Mouse (Mus musculus): ENCODE results near the gene 4833439L19Rik. TPM values are rescaled to one million over a fixed set of nuclear protein-coding genes. Genes with fewer than 3 reads are reported as not detected.

The 4833439L19Rik gene
- polyA plus RNA-seq, 1 experiment from 2014 or later: 198 TPM

GRCm38 (mm10) chr13:54596870-54597269 lies 31.6 kb upstream of the 4833439L19Rik start:
- 76% methylated on average over 5 of the region's 5 CpGs for WGBS
- peaks cover 7% of the 10 kb centered on the region; the same call in 1 of the 2 replicates for H3K4me1 ChIP-seq
- no peaks in the 10 kb centered on the region for H3K27me3 ChIP-seq (ENCODE audit: low read depth, poor library complexity, severe bottlenecking)
- no peak overlapping the region for H3K27ac ChIP-seq
- H3K4me3 ChIP-seq: no peak overlapping the region
- peaks cover 33% of the 10 kb centered on the region for H3K36me3 ChIP-seq
- H3K9me3 ChIP-seq (replicated peaks): no peaks in the 10 kb centered on the region
- no peak for DNase-seq (ENCODE audit: low spot score)

GRCm38 (mm10) chr13:54596107-54596690 lies 31.0 kb upstream of the 4833439L19Rik start:
- no peaks in the 10 kb centered on the region for H3K27me3 ChIP-seq (ENCODE audit: low read depth, poor library complexity, severe bottlenecking)
- DNase-seq (ENCODE audit: low spot score): no peak
- H3K27ac ChIP-seq: no peak overlapping the region
- H3K4me1 ChIP-seq: peaks cover 14% of the 10 kb centered on the region
- peaks cover 35% of the 10 kb centered on the region for H3K36me3 ChIP-seq
- no peaks in the 10 kb centered on the region for H3K9me3 ChIP-seq (replicated peaks)
- 85% methylated on average over 8 of the region's 8 CpGs for WGBS
- no peak overlapping the region for H3K4me3 ChIP-seq

DNA sequence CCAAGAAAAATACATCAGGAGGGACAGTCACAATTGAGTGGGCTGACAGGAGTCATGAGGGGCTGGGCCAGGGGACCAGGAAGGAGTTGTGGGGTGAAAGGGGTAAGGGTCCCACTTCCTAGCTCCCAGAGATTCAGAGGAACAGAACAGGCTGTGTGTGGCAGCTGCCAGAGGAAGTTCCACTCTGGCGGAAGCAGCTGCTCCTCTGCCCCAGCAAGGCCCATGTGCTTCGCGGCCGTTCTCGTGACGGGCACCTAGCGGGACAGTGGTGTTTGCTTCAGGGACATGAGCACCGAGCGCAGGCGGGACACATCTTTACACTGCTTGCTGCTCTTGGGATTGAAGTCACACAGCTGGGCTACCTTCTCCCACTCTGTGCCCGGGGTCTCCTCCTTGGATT lies 28.4 kb upstream of the 4833439L19Rik start:
- no peak overlapping the region for H3K27ac ChIP-seq
- WGBS: 93% methylated on average over 11 of the region's 11 CpGs
- H3K9me3 ChIP-seq (replicated peaks): no peaks in the 10 kb centered on the region
- peaks cover 26% of the 10 kb centered on the region for H3K36me3 ChIP-seq
- no peaks in the 10 kb centered on the region for H3K27me3 ChIP-seq (ENCODE audit: low read depth, poor library complexity, severe bottlenecking)
- DNase-seq (ENCODE audit: low spot score): no peak
- H3K4me1 ChIP-seq: peaks cover 18% of the 10 kb centered on the region
- H3K4me3 ChIP-seq: no peak overlapping the region

GRCm38 (mm10) chr13:54591776-54592356 lies 26.6 kb upstream of the 4833439L19Rik start:
- H3K4me3 ChIP-seq: peak overlapping the region; percentile 79; the same call in 1 of the 2 replicates

DNA sequence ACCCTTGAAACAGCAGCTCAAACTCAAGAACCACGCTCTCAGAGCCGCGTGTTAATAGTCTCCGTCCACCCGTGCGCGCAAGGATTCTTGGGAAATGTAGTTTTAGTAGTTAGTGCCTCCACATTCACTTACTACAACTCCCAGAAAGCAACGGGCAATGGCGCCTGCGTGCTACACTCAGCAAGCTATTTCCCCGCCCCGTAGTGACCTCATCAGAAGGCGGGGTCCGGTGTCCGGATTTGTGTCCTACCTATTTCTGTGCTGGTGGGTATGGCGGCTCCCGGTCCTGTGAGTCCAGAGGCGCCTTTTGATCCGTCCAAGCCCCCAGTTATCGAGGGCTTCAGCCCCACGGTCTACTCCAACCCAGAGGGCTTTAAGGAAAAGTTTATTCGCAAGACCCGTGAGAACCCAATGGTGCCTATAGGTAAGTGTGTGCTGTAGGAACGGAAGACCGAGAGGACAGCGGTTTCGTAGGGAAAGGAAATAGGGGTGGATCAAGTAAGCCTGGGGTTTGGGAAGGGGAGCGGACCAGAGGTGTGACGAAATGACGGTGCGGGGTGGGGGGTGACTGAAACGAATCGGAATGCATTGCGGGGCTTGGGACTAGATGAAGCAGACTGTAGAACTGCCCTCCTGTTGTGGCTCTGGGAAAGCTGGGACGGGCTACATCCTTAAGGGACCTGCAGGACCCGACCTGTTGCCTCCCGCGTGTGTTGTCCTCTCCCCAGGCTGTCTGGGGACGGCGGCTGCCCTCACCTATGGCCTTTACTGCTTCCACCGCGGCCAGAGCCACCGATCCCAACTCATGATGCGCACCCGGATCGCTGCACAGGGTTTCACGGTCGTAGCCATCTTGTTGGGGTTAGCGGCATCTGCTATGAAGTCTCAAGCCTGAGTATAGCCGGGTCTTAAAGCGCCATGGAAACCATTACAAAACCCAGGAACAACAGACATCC lies 25.0 kb upstream of the 4833439L19Rik start, which contains the start of the genes Nop16 and Higd2a:
TSS of gene Nop16 (minus strand) at position 95 of the 956 bp plus-strand sequence.
TSS of gene Higd2a (plus strand) at position 212 of the 956 bp plus-strand sequence.
- H3K36me3 ChIP-seq: peaks cover 47% of the 10 kb centered on the region
- peak within 1 kb of the TSS; percentile 79 for H3K4me3 ChIP-seq
- under 1% methylated on average over 51 of the region's 51 CpGs for WGBS
- H3K27me3 ChIP-seq (ENCODE audit: low read depth, poor library complexity, severe bottlenecking): no peaks in the 10 kb centered on the region
- DNase-seq (ENCODE audit: low spot score): peak; percentile 93
- no peaks in the 10 kb centered on the region for H3K9me3 ChIP-seq (replicated peaks)
- H3K4me1 ChIP-seq: peaks cover 11% of the 10 kb centered on the region
- H3K27ac ChIP-seq: peak within 1 kb of the TSS; percentile 85

More at GRCm38 (mm10) chr13:54591776-54592356, 26.6 kb upstream of the 4833439L19Rik start:
- H3K27ac ChIP-seq: no peak overlapping the region
- peaks cover 35% of the 10 kb centered on the region for H3K36me3 ChIP-seq
- H3K27me3 ChIP-seq (ENCODE audit: low read depth, poor library complexity, severe bottlenecking): no peaks in the 10 kb centered on the region
- H3K4me1 ChIP-seq: peaks cover 18% of the 10 kb centered on the region
- DNase-seq (ENCODE audit: low spot score): no peak
- 95% methylated on average over 8 of the region's 8 CpGs for WGBS
- no peaks in the 10 kb centered on the region for H3K9me3 ChIP-seq (replicated peaks)

DNA sequence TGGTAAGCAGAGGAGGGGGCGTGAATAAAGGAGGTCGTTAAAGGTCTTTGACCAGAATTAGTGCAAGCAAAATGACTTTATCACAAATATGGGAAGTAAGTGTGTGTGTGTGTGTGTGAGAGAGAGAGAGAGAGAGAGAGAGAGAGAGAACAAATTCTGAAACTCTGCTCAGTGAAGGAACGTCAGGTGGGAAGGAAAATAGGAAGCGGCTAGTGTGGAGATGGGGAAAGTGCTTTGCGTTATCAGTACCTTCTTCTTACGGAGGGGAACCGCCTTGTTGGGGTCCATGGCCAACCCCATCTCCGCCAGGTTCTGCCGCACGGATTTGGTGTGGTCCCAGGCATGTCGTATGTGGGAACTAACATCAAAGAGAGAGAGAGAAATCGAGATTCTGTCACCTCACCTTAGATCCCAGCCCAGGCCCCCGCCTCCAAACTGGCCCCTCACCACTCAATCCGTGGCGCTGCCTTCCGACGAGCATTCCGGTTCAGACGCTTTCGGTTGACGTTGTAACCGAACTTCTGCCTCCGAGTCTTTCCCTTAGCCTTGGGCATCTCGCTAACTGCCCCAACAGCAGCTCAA lies 24.3 kb upstream of the 4833439L19Rik start:
- peak overlapping the region; percentile 84 for H3K27ac ChIP-seq
- 2% methylated on average over 24 of the region's 24 CpGs for WGBS
- peaks cover 11% of the 10 kb centered on the region for H3K4me1 ChIP-seq
- no peak for DNase-seq (ENCODE audit: low spot score)
- H3K9me3 ChIP-seq (replicated peaks): no peaks in the 10 kb centered on the region
- peaks cover 54% of the 10 kb centered on the region for H3K36me3 ChIP-seq
- H3K27me3 ChIP-seq (ENCODE audit: low read depth, poor library complexity, severe bottlenecking): no peaks in the 10 kb centered on the region
- H3K4me3 ChIP-seq: peak overlapping the region; percentile 79

- H3K9me3 ChIP-seq (replicated peaks): no peaks in the 10 kb centered on the region
- 88% methylated on average over 11 of the region's 11 CpGs for WGBS
- H3K36me3 ChIP-seq: peaks cover 77% of the 10 kb centered on the region
These were observed 20.6 kb upstream of the 4833439L19Rik start for GRCm38 (mm10) chr13:54585831-54586230.

GRCm38 (mm10) chr13:54582860-54583259 lies 17.6 kb upstream of the 4833439L19Rik start:
- WGBS: 94% methylated on average over 5 of the region's 5 CpGs
- Histone ChIP-seq H3K9me3 (replicated peaks) (no peaks in the 10 kb centered on the region), H3K36me3 (peaks cover 100% of the 10 kb centered on the region), H3K4me1 (no peaks in the 10 kb centered on the region; the same call in 1 of the 2 replicates), H3K4me3 (no peak overlapping the region), H3K27me3 (ENCODE audit: low read depth, poor library complexity, severe bottlenecking) (no peaks in the 10 kb centered on the region), H3K27ac (no peak overlapping the region)
- DNase-seq (ENCODE audit: low spot score): no peak

More at GRCm38 (mm10) chr13:54585831-54586230, 20.6 kb upstream of the 4833439L19Rik start:
- Histone ChIP-seq H3K27me3 (ENCODE audit: low read depth, poor library complexity, severe bottlenecking) (no peaks in the 10 kb centered on the region), H3K27ac (no peak overlapping the region), H3K4me1 (peaks cover under 1% of the 10 kb centered on the region; the same call in 1 of the 2 replicates), H3K4me3 (no peak overlapping the region)
- no peak for DNase-seq (ENCODE audit: low spot score)

DNA sequence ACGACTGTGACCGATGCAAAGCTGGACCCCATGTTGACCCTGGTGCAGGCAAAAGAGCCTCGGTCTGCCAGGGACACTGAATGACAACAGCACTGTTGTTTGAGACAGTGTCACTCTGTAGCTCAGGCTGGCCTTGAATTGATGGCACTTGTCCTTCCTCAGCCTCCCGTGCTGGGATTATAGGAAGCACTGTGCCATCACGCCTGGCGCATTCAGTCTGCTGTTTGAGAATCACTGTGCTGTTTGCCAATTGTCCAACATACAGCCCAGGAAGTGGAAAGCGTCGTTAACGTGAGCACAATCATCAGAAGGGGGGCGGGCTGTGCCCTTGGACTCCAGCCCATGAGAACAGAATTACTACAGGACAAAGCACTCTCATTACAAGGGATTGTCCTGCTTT lies 16.9 kb upstream of the 4833439L19Rik start:
- WGBS: 92% methylated on average over 10 of the region's 10 CpGs
- DNase-seq (ENCODE audit: low spot score): no peak
- H3K4me3 ChIP-seq: no peak overlapping the region
- no peaks in the 10 kb centered on the region; the same call in 1 of the 2 replicates for H3K4me1 ChIP-seq
- H3K9me3 ChIP-seq (replicated peaks): no peaks in the 10 kb centered on the region
- no peaks in the 10 kb centered on the region for H3K27me3 ChIP-seq (ENCODE audit: low read depth, poor library complexity, severe bottlenecking)
- peaks cover 100% of the 10 kb centered on the region for H3K36me3 ChIP-seq
- H3K27ac ChIP-seq: no peak overlapping the region

DNA sequence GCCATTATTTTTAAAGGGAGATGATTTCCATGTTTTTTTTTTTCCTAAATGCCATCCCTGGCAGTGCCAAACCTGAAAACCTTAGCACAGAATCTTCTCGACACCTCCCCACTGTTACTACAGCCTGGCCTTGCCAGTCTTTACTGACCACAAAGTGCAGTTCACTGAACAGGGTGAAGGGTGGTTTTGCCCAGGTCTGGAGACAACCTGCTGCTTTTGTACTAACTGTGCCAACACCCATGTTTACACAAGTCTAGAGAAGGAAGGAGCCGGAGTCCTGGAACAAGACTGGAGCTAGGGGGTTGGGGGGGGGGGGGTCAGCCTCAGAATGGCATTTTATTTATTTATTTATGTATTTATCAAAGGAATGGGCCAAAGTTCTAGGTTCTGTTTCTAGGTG lies 16.1 kb upstream of the 4833439L19Rik start:
- DNase-seq (ENCODE audit: low spot score): no peak
- Histone ChIP-seq H3K4me1 (no peaks in the 10 kb centered on the region; the same call in none of the 2 replicates), H3K36me3 (peaks cover 100% of the 10 kb centered on the region), H3K4me3 (no peak overlapping the region), H3K9me3 (replicated peaks) (no peaks in the 10 kb centered on the region), H3K27me3 (ENCODE audit: low read depth, poor library complexity, severe bottlenecking) (no peaks in the 10 kb centered on the region), H3K27ac (no peak overlapping the region)
- WGBS: 86% methylated on average over 2 of the region's 2 CpGs

DNA sequence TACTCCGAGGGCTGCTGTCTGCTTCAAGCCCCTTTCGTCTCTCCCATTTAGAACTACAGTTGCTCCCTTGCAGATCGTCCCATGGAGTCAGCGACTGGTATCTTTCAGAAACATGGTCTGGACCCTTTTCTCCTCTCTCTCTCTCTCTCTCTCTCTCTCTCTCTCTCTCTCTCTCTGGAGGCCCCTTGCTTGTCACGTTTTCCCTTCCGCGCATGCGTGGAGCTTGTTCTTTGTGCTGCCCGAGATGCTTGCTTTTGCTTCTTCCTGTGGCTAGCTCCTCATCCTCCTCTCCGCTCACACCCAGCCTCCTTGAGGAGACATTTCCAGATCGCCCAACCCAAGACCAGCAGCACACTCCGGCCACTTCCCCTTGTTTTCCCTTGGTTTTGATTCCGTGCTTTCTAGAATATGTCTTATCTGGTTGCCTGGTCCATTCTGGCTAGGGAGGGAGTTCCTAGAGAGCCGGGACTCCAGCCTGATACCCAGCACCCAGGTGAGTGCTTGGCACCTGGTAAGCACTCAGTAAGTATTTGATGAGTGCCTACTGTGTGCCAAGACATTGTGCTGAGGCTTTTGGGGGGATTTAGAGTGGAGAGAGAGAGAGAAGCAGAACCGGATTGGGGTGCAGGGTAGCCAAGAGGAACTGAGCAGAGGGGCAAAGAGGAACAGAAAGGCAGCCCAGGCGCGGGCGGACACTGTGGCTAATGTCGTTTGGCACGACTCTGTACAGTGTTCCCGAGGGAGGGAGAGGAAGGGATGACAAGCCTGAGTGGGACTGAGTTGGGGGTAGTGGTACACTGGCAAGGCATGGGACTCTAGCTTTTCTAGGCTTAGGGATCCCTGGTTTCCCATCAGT lies 12.6 kb upstream of the 4833439L19Rik start:
- no peak for DNase-seq (ENCODE audit: low spot score)
- WGBS: 86% methylated on average over 21 of the region's 21 CpGs
- H3K27ac ChIP-seq: no peak overlapping the region
- H3K4me1 ChIP-seq: peaks cover 21% of the 10 kb centered on the region
- H3K36me3 ChIP-seq: peaks cover 69% of the 10 kb centered on the region
- no peaks in the 10 kb centered on the region for H3K9me3 ChIP-seq (replicated peaks)
- H3K4me3 ChIP-seq: no peak overlapping the region
- H3K27me3 ChIP-seq (ENCODE audit: low read depth, poor library complexity, severe bottlenecking): peaks cover 15% of the 10 kb centered on the region

Measured in limb, embryonic 10.5 days (tissue).